Mouse (Mus musculus) intestine, postnatal 0 days (tissue): ENCODE measurements around the gene Gmds. TPM values are rescaled to one million over a fixed set of nuclear protein-coding genes. Genes with fewer than 3 reads are reported as not detected.

Experiments used
- ATAC-seq: fragments of 200-750 bp; cut with Nextera tagmentation; 2 replicates; pipeline ENCODE4 v1.8.0; 2017; ENCODE audit warnings: mild to moderate bottlenecking, moderate TSS enrichment, moderate library complexity
- H3K27ac ChIP-seq: fragments of 300-500 bp; sonication (generic); 2 replicates; pipeline ENCODE4 v1.5.1; 2014; ENCODE audit warnings: mild to moderate bottlenecking, low read depth, low read length, moderate library complexity
- H3K27me3 ChIP-seq: fragments of 300-500 bp; sonication (generic); replicated peaks from 2 replicates; pipeline ENCODE4 v1.6.1; 2014; ENCODE audit warnings: low read length, mixed read lengths; ENCODE audit not compliant: control insufficient read depth, insufficient read depth
- H3K36me3 ChIP-seq: fragments of 300-500 bp; sonication (generic); 2 replicates; pipeline ENCODE4 v1.6.1; 2014; ENCODE audit warnings: mild to moderate bottlenecking, moderate library complexity; ENCODE audit not compliant: control insufficient read depth, insufficient read depth
- H3K4me1 ChIP-seq: fragments of 300-500 bp; sonication (generic); replicated peaks from 2 replicates; pipeline ENCODE4 v1.6.1; 2014; ENCODE audit warnings: antibody characterized with exemption, low read length, mixed read lengths; ENCODE audit not compliant: control insufficient read depth, insufficient read depth
- H3K4me2 ChIP-seq: fragments of 300-500 bp; sonication (generic); replicated peaks from 2 replicates; pipeline ENCODE4 v1.6.1; 2014; ENCODE audit warnings: low read depth, mild to moderate bottlenecking, moderate library complexity
- H3K4me3 ChIP-seq: fragments of 300-500 bp; sonication (generic); 2 replicates; pipeline ENCODE4 v1.5.1; 2014; ENCODE audit warnings: low read depth, low read length
- H3K9ac ChIP-seq: fragments of 300-500 bp; sonication (generic); 2 replicates; pipeline ENCODE4 v1.6.1; 2014; ENCODE audit warnings: mild to moderate bottlenecking, low read depth, low read length
- H3K9me3 ChIP-seq: fragments of 300-500 bp; sonication (generic); 2 replicates; pipeline ENCODE4 v1.6.1; 2016; ENCODE audit warnings: mixed run types; ENCODE audit not compliant: control insufficient read depth
- CTCF ChIP-seq: sonication (generic); IDR thresholded peaks from 2 replicates; pipeline ENCODE4 v1.5.1; 2016; ENCODE audit warnings: low read depth, mild to moderate bottlenecking, control low read depth, antibody characterized with exemption, moderate library complexity
- WGBS: fragments of 180-500 bp; shearing (Covaris S2); extraction: QIAGEN DNeasy Blood & Tissue Kit; methylation state at CpG from one replicate; pipeline ENCODE4 v1.1.7; 2014; 5-methylcytosine and 5-hydroxymethylcytosine counted together
- polyA plus RNA-seq: library from polyadenylated mRNA; unstranded; fragments of >200 nt; fragmentation: Nextera tagmentation; extraction: Ambion mirVana; gene quantifications from 2 replicates; pipeline ENCODE4 v1.2.1, GENCODE M21; 2015

Gmds gene
- polyA plus RNA-seq, 1 experiment from 2014 or later: 126 TPM

- no peaks in the 10 kb centered on the region for H3K27me3 ChIP-seq
- H3K27ac ChIP-seq: no peak overlapping the region
- no peaks in the 10 kb centered on the region for H3K36me3 ChIP-seq
- no peak overlapping the region for H3K4me2 ChIP-seq
- H3K9ac ChIP-seq: no peak overlapping the region
- H3K9me3 ChIP-seq: no peaks in the 10 kb centered on the region
- no peaks in the 10 kb centered on the region for H3K4me1 ChIP-seq
- TF ChIP-seq CTCF: no peak
- H3K4me3 ChIP-seq: no peak overlapping the region
- ATAC-seq: no peak
- 67% methylated on average over 6 of the region's 6 CpGs for WGBS
These were observed 110.5 kb downstream of the Gmds start for GRCm38 (mm10) chr13:32227874-32228562.

- Histone ChIP-seq H3K27ac (no peak overlapping the region), H3K27me3 (no peaks in the 10 kb centered on the region), H3K36me3 (no peaks in the 10 kb centered on the region), H3K9ac (no peak overlapping the region), H3K4me1 (no peaks in the 10 kb centered on the region), H3K9me3 (no peaks in the 10 kb centered on the region), H3K4me2 (no peak overlapping the region), H3K4me3 (no peak overlapping the region)
- TF ChIP-seq CTCF: no peak
- ATAC-seq: no peak
- WGBS: 81% methylated on average over 2 of the region's 2 CpGs
These were observed 120.9 kb downstream of the Gmds start for GRCm38 (mm10) chr13:32217647-32218046.

- no peak overlapping the region for H3K27ac ChIP-seq
- H3K4me1 ChIP-seq: no peaks in the 10 kb centered on the region
- no peak for ATAC-seq
- peak; percentile 85 for TF ChIP-seq CTCF
- H3K9me3 ChIP-seq: no peaks in the 10 kb centered on the region
- no peak overlapping the region for H3K4me3 ChIP-seq
- no peak overlapping the region for H3K9ac ChIP-seq
- H3K4me2 ChIP-seq: no peak overlapping the region
- no peaks in the 10 kb centered on the region for H3K27me3 ChIP-seq
- H3K36me3 ChIP-seq: no peaks in the 10 kb centered on the region
- WGBS: 59% methylated on average over 9 of the region's 9 CpGs
These were observed 124.7 kb downstream of the Gmds start for GRCm38 (mm10) chr13:32213702-32214452.

GRCm38 (mm10) chr13:32212125-32212524 lies 126.4 kb downstream of the Gmds start:
- Histone ChIP-seq H3K9ac (no peak overlapping the region), H3K4me2 (no peak overlapping the region), H3K9me3 (no peaks in the 10 kb centered on the region), H3K36me3 (no peaks in the 10 kb centered on the region), H3K27ac (no peak overlapping the region), H3K27me3 (no peaks in the 10 kb centered on the region), H3K4me3 (no peak overlapping the region), H3K4me1 (no peaks in the 10 kb centered on the region)
- no peak for TF ChIP-seq CTCF
- WGBS: 83% methylated on average over 2 of the region's 2 CpGs
- no peak for ATAC-seq

GRCm38 (mm10) chr13:32207172-32207908 lies 131.2 kb downstream of the Gmds start:
- WGBS: 81% methylated on average over 5 of the region's 5 CpGs
- H3K4me1 ChIP-seq: no peaks in the 10 kb centered on the region
- H3K4me3 ChIP-seq: no peak overlapping the region
- H3K27me3 ChIP-seq: no peaks in the 10 kb centered on the region
- H3K36me3 ChIP-seq: no peaks in the 10 kb centered on the region
- H3K27ac ChIP-seq: no peak overlapping the region
- no peak overlapping the region for H3K9ac ChIP-seq
- H3K4me2 ChIP-seq: no peak overlapping the region
- TF ChIP-seq CTCF: no peak
- H3K9me3 ChIP-seq: no peaks in the 10 kb centered on the region
- no peak for ATAC-seq

GRCm38 (mm10) chr13:32179906-32180305 lies 158.6 kb downstream of the Gmds start:
- Histone ChIP-seq H3K4me2 (no peak overlapping the region), H3K9me3 (no peaks in the 10 kb centered on the region), H3K27ac (no peak overlapping the region), H3K27me3 (no peaks in the 10 kb centered on the region), H3K9ac (no peak overlapping the region), H3K36me3 (no peaks in the 10 kb centered on the region), H3K4me3 (no peak overlapping the region), H3K4me1 (no peaks in the 10 kb centered on the region)
- no peak for TF ChIP-seq CTCF
- ATAC-seq: no peak
- 25% methylated on average over 3 of the region's 3 CpGs for WGBS
